Mouse (Mus musculus) heart, adult 9 months (tissue): ENCODE data around the gene Iqce.

Source experiments
- DNase-seq, 2 experiments: peaks; one replicate each; pipeline ENCODE4 v3.0.0; 2022; ENCODE audit warnings: low spot score in 2 of 2

The Iqce gene

DNA sequence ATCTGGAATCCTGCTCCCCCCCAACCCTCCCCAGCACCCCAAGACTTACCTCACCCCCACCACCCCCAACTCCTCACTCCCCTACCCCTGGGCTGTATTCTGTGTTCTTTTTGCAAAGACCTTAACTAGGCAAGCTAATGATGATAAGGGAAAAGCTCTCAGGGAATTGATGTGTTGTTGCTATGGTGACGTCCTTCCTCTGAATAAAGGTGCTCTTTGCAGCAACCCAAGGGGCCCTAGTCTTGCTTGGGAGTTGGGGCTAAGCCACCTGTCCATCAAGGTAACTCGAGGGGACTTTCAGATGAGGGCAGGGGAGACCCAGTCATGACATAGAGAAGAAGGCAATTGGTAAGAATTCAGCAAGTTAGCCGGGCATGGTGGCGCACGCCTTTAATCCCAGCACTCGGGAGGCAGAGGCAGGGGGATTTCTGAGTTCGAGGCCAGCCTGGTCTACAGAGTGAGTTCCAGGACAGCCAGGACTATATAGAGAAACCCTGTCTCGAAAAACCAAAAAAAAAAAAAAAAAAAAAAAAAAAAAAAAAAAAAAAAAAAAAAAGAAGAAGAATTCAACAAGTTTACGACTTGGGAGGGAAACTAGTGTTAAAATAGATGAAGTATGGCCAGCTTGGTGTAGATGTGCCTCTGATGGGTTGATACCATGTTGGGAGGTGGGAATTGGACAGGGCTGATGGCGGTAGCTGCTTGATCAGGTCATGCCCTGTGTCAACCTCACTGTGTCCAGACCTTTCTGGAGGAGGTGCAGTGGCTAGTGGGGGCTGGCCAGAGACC is 86.7 kb downstream of the Iqce start:
- DNase-seq = no peak

DNA sequence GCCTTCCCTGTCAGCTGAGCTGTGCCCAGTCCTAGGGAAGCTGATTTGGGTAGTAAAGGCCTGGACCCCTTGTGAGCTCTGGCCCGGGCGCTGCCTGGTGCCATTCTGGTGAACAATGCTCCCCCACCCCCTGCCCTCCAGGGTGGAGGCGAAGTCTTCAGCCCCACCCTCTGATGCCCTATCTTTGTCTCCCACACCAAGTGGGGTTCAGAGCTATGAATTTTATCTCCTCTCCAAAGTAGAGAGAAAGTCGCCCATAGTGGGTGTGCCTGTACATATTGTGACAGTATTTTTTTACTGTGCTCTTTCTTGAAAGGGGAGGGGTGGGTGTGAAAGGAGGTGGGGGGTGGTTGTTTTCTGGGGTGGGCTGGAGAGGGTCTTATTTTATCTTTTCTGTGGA is 87.3 kb downstream of the Iqce start:
- DNase-seq = no peak

DNA sequence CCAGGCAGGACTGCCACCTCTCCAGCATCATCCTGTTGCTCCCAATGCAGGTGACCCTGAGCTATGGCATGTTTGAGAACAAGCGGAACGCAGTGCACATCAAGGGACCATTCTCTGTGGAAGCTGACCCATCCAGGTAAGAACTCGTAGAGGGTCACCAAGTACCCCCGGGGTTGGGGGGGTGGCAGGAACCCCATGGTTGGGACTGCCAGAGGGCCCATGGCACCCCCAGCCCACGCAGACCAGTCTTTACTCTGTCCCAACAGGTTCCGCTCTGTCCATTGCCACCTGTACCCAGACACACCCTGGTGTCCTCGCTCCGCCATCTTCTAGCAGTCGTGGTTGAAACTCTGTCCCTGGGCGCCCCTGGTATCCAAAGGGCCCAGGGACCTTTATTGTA is 88.0 kb downstream of the Iqce start:
- no peak for DNase-seq

DNA sequence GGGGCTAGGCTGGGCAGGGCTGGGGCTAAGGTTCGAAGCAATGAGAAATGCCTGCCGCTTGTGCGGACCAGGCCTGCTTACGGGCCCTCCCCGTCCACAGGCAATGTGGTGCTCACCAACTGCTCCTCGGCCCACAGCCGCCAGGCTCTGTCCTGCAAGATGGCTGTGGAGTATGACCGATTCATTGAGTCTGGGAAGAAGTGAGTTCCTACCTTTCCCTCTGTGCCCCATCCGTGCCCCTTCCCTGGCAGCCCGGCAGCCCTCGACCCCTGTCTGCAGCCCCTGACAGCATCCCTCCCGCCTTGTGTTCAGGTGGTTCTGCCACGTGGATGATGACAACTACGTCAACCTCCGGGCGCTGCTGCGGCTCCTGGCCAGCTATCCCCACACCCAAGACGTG is 90.0 kb downstream of the Iqce start:
- no peak for DNase-seq
